Mouse (Mus musculus) heart, adult 2 months (tissue): ENCODE results near the gene Dhx16.

Source experiments
- CTCF ChIP-seq: fragments of 200-600 bp; IDR thresholded peaks from 2 replicates; pipeline ENCODE4 v1.8.1; 2022; ENCODE audit warnings: antibody characterized with exemption, mild to moderate bottlenecking, moderate library complexity
- EP300 ChIP-seq: fragments of 200-500 bp; IDR thresholded peaks from 2 replicates; pipeline ENCODE4 v1.6.1; 2011; ENCODE audit warnings: low read depth, low read length, control low read depth; ENCODE audit not compliant: insufficient read depth
- POLR2A ChIP-seq: fragments of 200-500 bp; IDR thresholded peaks from 2 replicates; pipeline ENCODE4 v1.6.1; 2011; ENCODE audit warnings: mild to moderate bottlenecking, low read depth, low read length, control low read depth; ENCODE audit not compliant: insufficient read depth

DNA sequence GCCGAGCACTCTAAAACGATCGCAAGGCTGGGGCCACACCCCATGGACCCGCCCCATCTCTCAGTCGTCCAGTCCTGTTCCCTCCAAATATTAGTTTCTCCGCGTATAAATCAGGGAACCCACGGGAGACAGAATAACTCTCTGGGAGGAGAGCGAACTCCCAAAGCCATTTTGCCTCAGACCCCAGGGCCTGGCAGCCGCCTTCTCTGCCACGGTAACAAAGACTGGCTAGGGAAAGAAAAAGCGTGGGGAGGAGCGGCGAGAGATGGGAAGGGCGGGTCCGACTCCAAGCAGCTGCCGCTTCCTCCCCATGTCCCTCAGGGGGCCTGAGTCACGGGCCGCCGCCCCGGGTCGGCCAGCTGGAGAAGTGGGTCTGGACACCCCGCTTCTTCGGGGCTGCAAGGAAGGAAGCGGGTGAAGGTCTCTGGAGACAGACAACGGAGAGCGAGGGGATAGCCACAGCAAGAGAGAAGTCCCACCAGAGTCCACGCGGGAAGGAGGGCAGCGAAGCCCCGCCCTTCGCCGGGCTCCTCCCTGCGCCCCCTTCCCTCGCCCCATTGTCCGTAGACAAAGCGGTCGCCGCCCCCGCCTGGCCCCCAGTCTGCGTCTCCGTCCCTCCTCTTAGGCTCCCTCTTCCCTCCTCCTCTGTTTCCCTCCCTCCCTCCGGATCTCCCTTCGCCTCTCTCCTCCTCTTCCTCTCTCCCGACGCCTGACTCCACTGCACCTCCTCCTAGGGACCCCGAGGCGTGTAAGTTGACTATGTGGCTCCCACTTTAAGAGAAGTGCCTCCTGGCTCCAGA lies 13.9 kb upstream of the Dhx16 start, which contains the start of gene Ppp1r18:
- TF ChIP-seq CTCF (no peak), POLR2A (peak; percentile 95), EP300 (peak; percentile 71)
